Mouse (Mus musculus) activated CD4-positive, CD25-positive, alpha-beta regulatory T cell, adult 4 months (primary cell): ENCODE measurements around the gene Tmpo. TPM values are rescaled to one million over a fixed set of nuclear protein-coding genes. Genes with fewer than 3 reads are reported as not detected.
A peak's percentile ranks its signal among the peaks of the same experiment; 100 is the strongest.

Experiments
- ATAC-seq: one replicate; pipeline ENCODE4 v1.8.0; 2017
- polyA plus RNA-seq, 2 experiments: library from polyadenylated mRNA; unstranded; fragments of 100-300 nt; shearing (Covaris generic); gene quantifications; one replicate each; pipeline ENCODE4 v1.2.1; 2017

Tmpo gene
- 10 to 100 TPM; 51.5 to 69.5 TPM for polyA plus RNA-seq

DNA sequence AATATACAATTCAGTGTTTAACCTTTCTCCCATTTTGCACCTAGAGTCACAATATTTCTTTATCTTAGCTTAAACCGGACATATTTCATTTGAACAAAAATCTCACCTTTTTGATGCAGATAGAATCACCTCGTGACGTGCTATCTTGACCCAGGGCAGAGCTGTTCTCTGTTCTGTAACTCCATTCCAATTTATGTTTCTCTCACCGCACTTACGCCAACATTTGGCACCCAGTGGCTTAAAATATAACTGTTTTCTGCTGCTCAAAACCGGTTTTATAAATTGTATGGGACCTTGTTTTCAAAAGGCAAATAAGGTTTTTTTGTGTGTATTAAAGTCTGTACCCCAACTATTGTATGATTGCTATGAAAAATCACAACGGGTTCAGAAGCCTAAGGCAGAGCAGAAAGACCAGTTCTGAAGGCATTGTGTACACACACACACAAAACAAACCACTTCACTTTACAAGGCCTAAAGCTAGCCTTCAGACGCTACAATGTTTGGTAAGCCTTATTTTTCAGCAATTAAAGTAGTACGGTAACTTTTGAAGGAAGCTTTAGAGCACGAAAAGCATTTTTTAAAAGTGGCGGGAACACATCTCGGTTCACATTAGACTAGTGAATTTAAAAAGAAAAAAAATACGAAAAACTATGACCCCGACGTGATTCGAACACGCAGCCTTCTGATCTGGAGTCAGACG is at the start of gene Tmpo:
Tmpo (minus strand) TSS at position 555 of the 700 bp plus-strand sequence.
- ATAC-seq = no peak

DNA sequence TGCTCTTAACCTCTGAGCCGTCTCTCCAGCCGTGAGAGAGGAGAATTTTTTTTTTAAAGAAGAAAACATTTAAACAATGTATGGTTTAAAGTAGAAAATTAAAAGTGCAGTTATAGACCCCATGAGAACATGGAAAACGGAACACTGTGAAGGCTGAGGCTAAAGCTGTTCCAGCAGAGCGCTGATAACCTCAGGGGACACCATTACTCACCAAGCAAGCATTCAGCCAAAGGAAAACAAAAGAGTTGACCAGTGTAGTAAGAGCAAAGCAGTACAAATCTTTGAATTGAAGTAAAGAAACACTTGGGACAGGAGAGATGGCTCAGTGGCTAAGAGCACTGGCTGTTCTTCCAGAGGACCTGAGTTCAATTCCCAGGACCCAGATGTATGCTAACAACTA is 49.3 kb upstream of the Tmpo start:
- no peak for ATAC-seq

- no peak for ATAC-seq
Measured at GRCm38 (mm10) chr10:91229518-91229961, 48.4 kb upstream of the Tmpo start.

GRCm38 (mm10) chr10:91228924-91229517 is 47.9 kb upstream of the Tmpo start:
- ATAC-seq = no peak

DNA sequence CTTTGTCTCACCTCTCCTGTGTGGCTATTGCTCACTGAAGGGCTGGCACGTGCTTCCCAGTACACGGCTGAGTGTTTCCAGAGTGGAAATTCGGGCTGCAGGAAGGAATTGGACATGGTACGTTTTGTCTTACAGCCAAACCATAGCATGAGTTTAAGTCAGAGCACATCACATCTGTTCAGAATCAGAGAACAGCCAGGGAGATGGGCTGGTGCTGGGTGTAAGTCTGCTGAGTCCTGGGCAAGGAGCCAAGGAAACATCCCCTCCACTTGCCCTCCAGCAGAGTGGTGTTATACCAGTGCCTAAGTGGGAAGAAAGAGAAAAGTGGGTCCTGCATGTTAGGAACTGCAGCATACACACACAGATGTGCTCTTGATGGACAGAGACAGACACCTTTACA is 45.9 kb upstream of the Tmpo start:
- no peak for ATAC-seq

- no peak for ATAC-seq
Measured at GRCm38 (mm10) chr10:91222398-91223236, 41.5 kb upstream of the Tmpo start.

GRCm38 (mm10) chr10:91208899-91209667 is 28.0 kb upstream of the Tmpo start:
- no peak for ATAC-seq

DNA sequence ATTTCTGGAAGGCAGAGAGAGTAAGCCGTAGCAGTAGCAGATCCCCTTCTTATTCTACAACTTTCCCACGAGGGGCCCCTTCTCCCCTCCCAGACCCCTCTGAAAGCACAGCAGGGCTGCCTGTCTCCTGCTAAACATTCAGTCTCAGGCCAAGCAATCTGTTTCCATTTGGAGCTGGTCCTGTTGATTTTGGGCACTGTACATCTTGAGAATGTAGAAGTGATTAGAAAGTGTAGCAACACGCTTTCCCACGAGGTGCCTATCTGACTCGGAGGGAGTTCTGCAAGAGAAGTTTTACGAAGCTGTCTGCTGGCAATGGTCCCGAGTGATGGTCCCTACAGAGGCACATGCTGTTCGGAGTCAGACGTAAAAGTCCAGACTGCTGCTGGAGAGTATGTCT is 27.3 kb upstream of the Tmpo start:
- no peak for ATAC-seq

DNA sequence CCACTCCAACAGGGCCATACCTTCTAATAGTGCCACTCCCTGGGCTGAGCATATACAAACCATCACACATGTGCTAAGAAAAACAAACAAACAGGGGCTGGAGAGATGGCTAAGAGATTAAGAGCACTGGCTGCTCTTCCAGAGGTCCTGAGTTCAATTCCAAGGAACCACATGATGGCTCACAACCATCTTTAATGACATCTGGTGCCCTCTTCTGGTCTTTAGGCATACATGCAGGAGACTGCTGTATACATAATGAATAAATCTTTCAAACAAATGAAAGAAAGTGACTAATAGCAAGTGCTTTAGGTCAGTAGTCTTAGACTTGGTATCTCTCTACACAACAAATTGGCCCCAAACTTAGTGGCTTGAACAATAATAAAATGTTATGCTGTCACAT is 26.2 kb upstream of the Tmpo start:
- peak; percentile 43 for ATAC-seq

- ATAC-seq = no peak
Measured at GRCm38 (mm10) chr10:91205632-91206031, 24.5 kb upstream of the Tmpo start.

GRCm38 (mm10) chr10:91200581-91200980 is 19.5 kb upstream of the Tmpo start:
- ATAC-seq = no peak

DNA sequence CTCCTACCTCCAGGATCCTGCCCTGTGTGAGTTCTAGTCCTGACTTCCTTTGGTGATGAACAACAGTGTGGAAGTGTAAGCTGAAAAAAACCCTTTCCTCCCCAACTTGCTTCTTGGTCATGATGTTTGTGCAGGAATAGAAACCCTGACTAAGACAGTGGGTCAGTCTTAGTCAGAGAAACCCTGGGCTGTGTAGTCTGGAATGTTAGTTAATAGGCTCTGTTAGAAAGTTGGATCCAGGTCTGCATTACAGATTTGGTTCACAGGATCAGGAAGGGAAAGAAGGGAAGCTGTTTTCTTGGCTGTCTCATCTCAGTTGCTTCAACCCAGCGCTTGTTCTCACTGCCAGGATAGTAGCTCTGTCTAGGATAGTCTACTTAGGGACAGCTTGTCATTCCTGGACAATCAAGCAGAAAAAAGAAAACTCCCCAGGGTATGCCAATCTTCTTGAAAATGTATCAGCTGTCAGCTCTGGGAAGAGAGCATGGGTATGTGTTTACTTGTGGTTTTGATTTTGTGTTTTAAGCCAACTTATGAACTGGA is 18.2 kb upstream of the Tmpo start:
- no peak for ATAC-seq

GRCm38 (mm10) chr10:91197704-91198103 is 16.6 kb upstream of the Tmpo start:
- ATAC-seq = no peak

DNA sequence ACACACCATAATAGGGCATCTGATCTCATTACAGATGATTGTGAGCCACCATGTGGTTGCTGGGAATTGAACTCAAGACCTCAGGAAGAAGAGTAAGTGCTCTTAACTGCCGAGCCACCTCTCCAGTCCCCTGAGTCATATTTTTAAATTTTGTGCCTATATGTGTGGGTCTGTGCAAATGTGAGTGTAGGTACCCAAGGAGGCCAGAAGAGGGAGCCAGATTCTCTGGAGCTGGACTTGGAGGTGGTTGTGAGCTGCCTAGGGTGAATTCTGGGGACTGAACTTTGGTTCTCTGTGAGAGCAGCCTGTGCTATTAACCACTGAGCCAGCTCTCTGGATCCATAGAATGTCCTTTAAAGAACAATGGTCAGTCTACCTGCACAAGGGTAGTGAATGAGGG is 15.7 kb upstream of the Tmpo start:
- ATAC-seq = no peak

DNA sequence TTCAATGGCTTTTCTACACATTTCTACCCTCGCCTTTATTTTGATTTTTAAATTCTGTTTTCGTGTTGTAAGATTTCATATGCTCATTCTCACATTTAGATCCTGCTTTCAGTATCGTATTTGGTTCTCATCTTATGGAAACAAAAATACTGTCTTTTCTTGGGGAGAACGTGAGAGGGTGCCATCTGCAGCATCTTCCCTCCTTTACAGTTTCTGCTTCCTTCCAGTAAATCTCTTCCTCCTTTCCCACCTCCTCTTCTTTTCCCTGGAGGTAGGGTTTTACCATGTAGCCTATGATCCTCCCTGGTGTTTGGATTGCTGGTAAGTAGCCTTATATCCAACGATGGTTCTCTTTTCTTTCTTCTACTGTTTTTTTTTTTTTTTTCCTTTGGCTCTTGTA is 14.6 kb upstream of the Tmpo start:
- no peak for ATAC-seq

GRCm38 (mm10) chr10:91195091-91195490 is 14.0 kb upstream of the Tmpo start:
- ATAC-seq = no peak

DNA sequence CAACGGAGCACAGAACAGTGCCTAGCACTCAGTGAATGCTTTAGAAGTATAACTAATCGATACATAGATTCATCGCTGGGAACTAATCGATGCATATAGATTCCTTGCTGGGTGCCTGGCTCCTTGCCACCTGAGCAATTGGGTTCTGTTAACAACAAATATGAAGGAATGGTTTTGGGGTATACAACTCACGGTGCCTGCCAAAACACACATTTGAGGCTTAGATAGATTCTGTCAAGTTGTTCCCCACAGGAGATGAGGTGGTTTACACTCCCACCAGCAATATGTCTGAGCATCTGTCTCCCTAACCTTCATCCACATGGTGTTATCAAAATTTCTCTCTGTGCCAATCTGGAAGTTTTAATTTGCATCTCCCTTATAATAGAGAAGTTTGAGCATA is 10.7 kb upstream of the Tmpo start:
- no peak for ATAC-seq

GRCm38 (mm10) chr10:91189476-91189875 is 8.4 kb upstream of the Tmpo start:
- ATAC-seq = peak; percentile 68

GRCm38 (mm10) chr10:91188684-91189287 is 7.7 kb upstream of the Tmpo start:
- no peak for ATAC-seq

GRCm38 (mm10) chr10:91187872-91188271 is 6.8 kb upstream of the Tmpo start:
- ATAC-seq = peak; percentile 62

- ATAC-seq = peak; percentile 2
Measured at GRCm38 (mm10) chr10:91187349-91187748, 6.2 kb upstream of the Tmpo start.

DNA sequence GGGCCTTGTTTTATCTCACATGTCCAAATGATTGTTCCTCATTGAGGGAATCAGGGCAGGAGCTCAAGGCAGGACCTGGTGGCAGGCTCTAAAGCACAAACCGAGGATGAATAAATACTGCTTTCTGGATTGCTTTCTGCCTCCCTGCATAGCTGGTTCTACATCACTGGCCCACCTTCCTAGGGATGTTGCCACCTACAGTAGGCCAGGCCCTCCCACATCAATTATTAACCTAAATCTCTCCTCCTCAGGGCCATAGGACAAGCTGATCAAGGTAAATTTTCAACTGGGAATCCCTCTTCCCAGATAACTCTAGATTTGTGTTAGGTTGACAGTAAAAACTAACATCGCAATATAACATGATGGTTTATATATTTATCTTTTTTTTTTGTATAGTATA is 4.6 kb upstream of the Tmpo start:
- no peak for ATAC-seq
